Mouse (Mus musculus): Measurements from ENCODE around the gene Dusp7. TPM values are rescaled to one million over a fixed set of nuclear protein-coding genes. Genes with fewer than 3 reads are reported as not detected.

Gene Dusp7
- polyA plus RNA-seq, 1 experiment, result 20.0 TPM

- Histone ChIP-seq H3K27me3 (ENCODE audit: control insufficient read depth, insufficient read depth, low read length) (no peaks in the 10 kb centered on the region), H3K36me3 (ENCODE audit: control insufficient read depth, insufficient read depth, low read length) (peaks cover 5% of the 10 kb centered on the region; the same call in 1 of the 2 replicates), H3K27ac (ENCODE audit: insufficient read depth, low read depth, low read length) (peak overlapping the region; percentile 19; the same call in 1 of the 2 replicates), H3K4me1 (ENCODE audit: control insufficient read depth, insufficient read depth, insufficient read length, low read length) (peaks cover 16% of the 10 kb centered on the region), H3K4me3 (ENCODE audit: low read depth, low read length) (peak overlapping the region; percentile 71)
- no peak for TF ChIP-seq CTCF (IDR thresholded peaks at IDR 0.05; ENCODE audit: extremely low read depth, insufficient read length, insufficient replicate concordance, low read depth, low read length)
- no peak for TF ChIP-seq POLR2A (IDR thresholded peaks at IDR 0.05; ENCODE audit: low read depth, low read length)
- 20% methylated on average over 11 of the region's 11 CpGs for WGBS
Measured at GRCm38 (mm10) chr9:106369801-106370485, 1.5 kb downstream of the Dusp7 start.

GRCm38 (mm10) chr9:106370620-106371383 is 2.4 kb downstream of the Dusp7 start:
- peaks cover 5% of the 10 kb centered on the region; the same call in 1 of the 2 replicates for H3K36me3 ChIP-seq (ENCODE audit: control insufficient read depth, insufficient read depth, low read length)
- H3K27me3 ChIP-seq (ENCODE audit: control insufficient read depth, insufficient read depth, low read length), result no peaks in the 10 kb centered on the region
- H3K4me3 ChIP-seq (ENCODE audit: low read depth, low read length), result peak overlapping the region; percentile 33; the same call in 1 of the 2 replicates
- no peak for TF ChIP-seq CTCF (IDR thresholded peaks at IDR 0.05; ENCODE audit: extremely low read depth, insufficient read length, insufficient replicate concordance, low read depth, low read length)
- no peak for TF ChIP-seq POLR2A (IDR thresholded peaks at IDR 0.05; ENCODE audit: low read depth, low read length)
- WGBS, result 85% methylated on average over 30 of the region's 30 CpGs
- H3K27ac ChIP-seq (ENCODE audit: insufficient read depth, low read depth, low read length), result peak overlapping the region; percentile 41; the same call in 1 of the 2 replicates
- H3K4me1 ChIP-seq (ENCODE audit: control insufficient read depth, insufficient read depth, insufficient read length, low read length), result peaks cover 16% of the 10 kb centered on the region

DNA sequence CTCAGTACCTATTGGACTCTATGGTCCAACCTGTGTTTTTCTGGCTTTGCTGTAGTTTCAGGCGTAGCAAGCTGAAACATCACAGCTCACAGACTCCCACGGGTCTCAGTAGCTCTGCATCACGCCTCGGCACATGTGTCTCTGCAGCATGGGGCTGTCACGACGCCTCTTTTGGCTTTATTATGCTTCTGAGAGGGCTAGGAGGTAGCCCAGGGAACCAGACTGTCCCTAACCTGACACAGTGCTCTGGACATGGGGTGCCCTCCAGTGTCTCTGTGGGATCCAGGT is 2.9 kb downstream of the Dusp7 start:
- Histone ChIP-seq H3K4me3 (ENCODE audit: low read depth, low read length) (peak overlapping the region; percentile 33), H3K27me3 (ENCODE audit: control insufficient read depth, insufficient read depth, low read length) (no peaks in the 10 kb centered on the region), H3K4me1 (ENCODE audit: control insufficient read depth, insufficient read depth, insufficient read length, low read length) (peaks cover 16% of the 10 kb centered on the region), H3K27ac (ENCODE audit: insufficient read depth, low read depth, low read length) (peak overlapping the region; percentile 41), H3K36me3 (ENCODE audit: control insufficient read depth, insufficient read depth, low read length) (peaks cover 5% of the 10 kb centered on the region; the same call in 1 of the 2 replicates)
- 70% methylated on average over 6 of the region's 6 CpGs for WGBS
- TF ChIP-seq CTCF (IDR thresholded peaks at IDR 0.05; ENCODE audit: extremely low read depth, insufficient read length, insufficient replicate concordance, low read depth, low read length) (no peak), POLR2A (IDR thresholded peaks at IDR 0.05; ENCODE audit: low read depth, low read length) (no peak)

DNA sequence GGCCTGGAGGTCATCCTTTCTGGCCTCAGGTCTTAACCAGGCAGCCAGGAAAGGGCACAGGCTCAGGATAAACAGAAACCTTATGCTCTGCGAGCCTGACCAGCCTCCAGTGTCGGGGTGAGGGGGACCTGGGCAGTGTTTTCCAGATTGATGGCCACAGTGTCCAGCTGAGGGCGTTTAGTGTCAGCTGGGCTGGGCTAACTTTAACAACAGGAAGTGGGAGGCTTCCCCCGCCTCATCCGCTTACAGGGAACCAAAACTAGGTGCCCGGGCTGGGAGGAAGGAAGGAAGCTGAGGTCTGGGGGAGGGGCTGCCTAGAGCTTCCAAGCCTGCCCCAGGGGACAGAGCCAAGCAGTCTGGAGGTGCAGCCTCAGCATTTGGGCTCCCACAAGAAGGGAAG is 3.3 kb downstream of the Dusp7 start:
- H3K4me1 ChIP-seq (ENCODE audit: control insufficient read depth, insufficient read depth, insufficient read length, low read length), result peaks cover 16% of the 10 kb centered on the region
- 49% methylated on average over 6 of the region's 6 CpGs for WGBS
- TF ChIP-seq POLR2A (IDR thresholded peaks at IDR 0.05; ENCODE audit: low read depth, low read length), result no peak
- TF ChIP-seq CTCF (IDR thresholded peaks at IDR 0.05; ENCODE audit: extremely low read depth, insufficient read length, insufficient replicate concordance, low read depth, low read length), result no peak
- H3K27ac ChIP-seq (ENCODE audit: insufficient read depth, low read depth, low read length), result peak overlapping the region; percentile 47
- H3K4me3 ChIP-seq (ENCODE audit: low read depth, low read length), result peak overlapping the region; percentile 33
- peaks cover 5% of the 10 kb centered on the region; the same call in 1 of the 2 replicates for H3K36me3 ChIP-seq (ENCODE audit: control insufficient read depth, insufficient read depth, low read length)
- H3K27me3 ChIP-seq (ENCODE audit: control insufficient read depth, insufficient read depth, low read length), result no peaks in the 10 kb centered on the region

GRCm38 (mm10) chr9:106372431-106373412 is 4.3 kb downstream of the Dusp7 start:
- 84% methylated on average over 11 of the region's 11 CpGs for WGBS
- H3K4me1 ChIP-seq (ENCODE audit: control insufficient read depth, insufficient read depth, insufficient read length, low read length), result peaks cover 16% of the 10 kb centered on the region
- H3K36me3 ChIP-seq (ENCODE audit: control insufficient read depth, insufficient read depth, low read length), result peaks cover 9% of the 10 kb centered on the region
- TF ChIP-seq CTCF (IDR thresholded peaks at IDR 0.05; ENCODE audit: extremely low read depth, insufficient read length, insufficient replicate concordance, low read depth, low read length) (no peak), POLR2A (IDR thresholded peaks at IDR 0.05; ENCODE audit: low read depth, low read length) (no peak)
- peak overlapping the region; percentile 6; the same call in 1 of the 2 replicates for H3K4me3 ChIP-seq (ENCODE audit: low read depth, low read length)
- H3K27me3 ChIP-seq (ENCODE audit: control insufficient read depth, insufficient read depth, low read length), result no peaks in the 10 kb centered on the region
- peak overlapping the region; percentile 47; the same call in 1 of the 2 replicates for H3K27ac ChIP-seq (ENCODE audit: insufficient read depth, low read depth, low read length)

DNA sequence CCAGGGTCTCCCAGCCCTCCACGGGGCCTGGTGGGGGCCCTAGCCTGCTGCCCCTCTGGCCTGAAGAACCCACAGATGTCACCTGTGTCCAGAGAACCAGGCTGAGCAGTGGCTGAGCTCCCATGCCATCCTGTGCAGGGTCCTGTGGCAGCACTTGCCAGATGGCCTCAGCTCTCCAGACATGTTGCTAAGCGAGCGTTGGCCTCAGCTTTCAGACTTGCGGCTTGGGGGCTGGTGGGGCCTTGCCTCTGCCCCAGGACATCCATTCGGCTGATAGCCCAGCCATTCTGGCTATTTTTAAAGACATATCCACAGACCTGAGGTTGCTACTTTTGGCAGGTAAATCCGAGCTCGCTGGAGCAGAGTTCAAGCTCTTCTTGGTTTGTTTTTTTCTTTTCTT is 5.5 kb downstream of the Dusp7 start:
- H3K4me1 ChIP-seq (ENCODE audit: control insufficient read depth, insufficient read depth, insufficient read length, low read length), result peaks cover 16% of the 10 kb centered on the region
- 88% methylated on average over 7 of the region's 7 CpGs for WGBS
- H3K4me3 ChIP-seq (ENCODE audit: low read depth, low read length), result no peak overlapping the region
- TF ChIP-seq POLR2A (IDR thresholded peaks at IDR 0.05; ENCODE audit: low read depth, low read length), result no peak
- TF ChIP-seq CTCF (IDR thresholded peaks at IDR 0.05; ENCODE audit: extremely low read depth, insufficient read length, insufficient replicate concordance, low read depth, low read length), result no peak
- H3K27ac ChIP-seq (ENCODE audit: insufficient read depth, low read depth, low read length), result no peak overlapping the region
- H3K36me3 ChIP-seq (ENCODE audit: control insufficient read depth, insufficient read depth, low read length), result peaks cover 9% of the 10 kb centered on the region
- no peaks in the 10 kb centered on the region for H3K27me3 ChIP-seq (ENCODE audit: control insufficient read depth, insufficient read depth, low read length)
